Mouse (Mus musculus): ENCODE data around the gene 2310061I04Rik. TPM values are rescaled to one million over a fixed set of nuclear protein-coding genes. Genes with fewer than 3 reads are reported as not detected.
A peak's percentile ranks its signal among the peaks of the same experiment; 100 is the strongest.

Gene 2310061I04Rik
- polyA plus RNA-seq, 1 experiment from 2014 or later = 32.3 TPM

DNA sequence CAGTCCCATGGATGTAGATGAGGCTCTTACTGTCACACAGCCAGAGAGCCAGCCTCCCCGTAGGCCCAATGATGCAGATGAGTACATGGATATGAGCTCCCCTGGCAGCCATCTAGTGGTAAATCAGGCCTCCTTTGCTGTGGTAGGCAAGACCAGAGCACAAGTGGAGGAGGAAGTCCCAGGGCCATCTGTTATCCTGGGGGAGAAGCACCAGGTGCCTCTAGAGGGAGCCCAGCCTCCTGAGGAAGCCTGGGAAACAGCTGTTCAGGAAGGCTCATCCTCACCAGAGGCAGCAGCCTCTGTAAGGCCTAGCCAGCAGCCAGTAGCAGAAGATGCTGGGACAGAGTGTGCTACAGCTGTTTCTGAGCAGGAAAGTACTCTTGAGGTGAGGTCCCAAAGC, 49.1 kb downstream of the 2310061I04Rik start:
- no peaks in the 10 kb centered on the region for H3K4me1 ChIP-seq (replicated peaks; ENCODE audit: control insufficient read depth, insufficient read depth, low read length)
- no peaks in the 10 kb centered on the region for H3K9me3 ChIP-seq (ENCODE audit: control insufficient read depth)
- peaks cover 68% of the 10 kb centered on the region for H3K36me3 ChIP-seq (ENCODE audit: control insufficient read depth, insufficient read depth)
- no peak overlapping the region for H3K4me2 ChIP-seq (replicated peaks; ENCODE audit: low read depth)
- peak; percentile 48 for ATAC-seq
- no peak overlapping the region for H3K4me3 ChIP-seq (ENCODE audit: low read depth, low read length)
- H3K9ac ChIP-seq (ENCODE audit: low read depth, low read length) = no peak overlapping the region
- no peaks in the 10 kb centered on the region for H3K27me3 ChIP-seq (replicated peaks; ENCODE audit: control insufficient read depth, insufficient read depth, low read length)
- peak; percentile 65 for TF ChIP-seq CTCF (IDR thresholded peaks at IDR 0.05; ENCODE audit: low read depth)
- 56% methylated on average over 1 of the region's 1 CpGs for WGBS
- no peak overlapping the region for H3K27ac ChIP-seq (ENCODE audit: low read depth, low read length)

DNA sequence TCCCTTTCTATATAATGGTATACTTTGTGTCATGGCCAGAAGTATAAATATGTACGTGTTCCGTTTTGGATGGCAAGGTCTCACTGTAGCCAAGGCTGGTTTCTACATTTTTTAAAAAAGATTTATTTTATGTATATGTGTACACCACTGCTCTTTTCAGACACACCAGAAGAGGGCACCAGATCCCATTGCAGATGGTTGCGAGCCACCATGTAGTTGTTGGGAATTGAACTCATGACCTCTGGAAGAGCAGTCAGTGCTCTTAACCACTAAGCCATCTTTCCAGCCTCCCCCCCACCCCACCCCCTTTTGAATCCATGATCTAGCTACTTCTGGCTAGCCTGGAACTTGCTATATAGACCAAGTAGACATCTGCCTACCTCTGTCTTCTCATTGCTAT, 53.7 kb downstream of the 2310061I04Rik start:
- Histone ChIP-seq H3K4me3 (ENCODE audit: low read depth, low read length) (no peak overlapping the region), H3K4me2 (replicated peaks; ENCODE audit: low read depth) (no peak overlapping the region), H3K27me3 (replicated peaks; ENCODE audit: control insufficient read depth, insufficient read depth, low read length) (no peaks in the 10 kb centered on the region), H3K9ac (ENCODE audit: low read depth, low read length) (no peak overlapping the region), H3K9me3 (ENCODE audit: control insufficient read depth) (no peaks in the 10 kb centered on the region), H3K36me3 (ENCODE audit: control insufficient read depth, insufficient read depth) (peaks cover 26% of the 10 kb centered on the region), H3K4me1 (replicated peaks; ENCODE audit: control insufficient read depth, insufficient read depth, low read length) (no peaks in the 10 kb centered on the region), H3K27ac (ENCODE audit: low read depth, low read length) (no peak overlapping the region)
- no peak for ATAC-seq
- TF ChIP-seq CTCF (IDR thresholded peaks at IDR 0.05; ENCODE audit: low read depth) = peak; percentile 47
- 96% methylated on average over 3 of the region's 3 CpGs for WGBS

MicroRNAs within 50 kb of the gene (microRNA counts, 519-probe panel; counts per million panel counts)
- microRNA mmu-miR-1894-3p = not detected
- microRNA mmu-miR-1894-5p = not detected

Small RNA genes lying within 50 kb of the gene (microRNA-seq; reads per million reads assigned to microRNA genes)
- gene Gm28033 (0.82 reads per million), gene Mir1894 (not detected)

Other genes with a start within 250 kb of the 2310061I04Rik start
- 6.0 and 6.3 TPM in 2 replicates for gene Vars2, start 229.8 kb downstream of the 2310061I04Rik start, polyA plus RNA-seq (2015; fragmentation: Nextera tagmentation; extraction: Ambion mirVana)
- gene Gtf2h4, start 223.7 kb downstream of the 2310061I04Rik start, polyA plus RNA-seq (2015; fragmentation: Nextera tagmentation; extraction: Ambion mirVana) = 16.9 and 18.1 TPM in 2 replicates
- 27.8 and 30.0 TPM in 2 replicates for gene Ddr1, start 192.8 kb downstream of the 2310061I04Rik start, polyA plus RNA-seq (2015; fragmentation: Nextera tagmentation; extraction: Ambion mirVana)
- gene Ier3, start 75.7 kb downstream of the 2310061I04Rik start, polyA plus RNA-seq (2015; fragmentation: Nextera tagmentation; extraction: Ambion mirVana) = 34.6 and 36.9 TPM in 2 replicates
- 56.4 and 57.8 TPM in 2 replicates for gene Flot1, start 74.2 kb downstream of the 2310061I04Rik start, polyA plus RNA-seq (2015; fragmentation: Nextera tagmentation; extraction: Ambion mirVana)
- gene Tubb5, start 59.1 kb downstream of the 2310061I04Rik start, polyA plus RNA-seq (2015; fragmentation: Nextera tagmentation; extraction: Ambion mirVana) = 233 and 240 TPM in 2 replicates
- 2.3 and 2.7 TPM in 2 replicates for gene Mdc1, start 55.9 kb downstream of the 2310061I04Rik start, polyA plus RNA-seq (2015; fragmentation: Nextera tagmentation; extraction: Ambion mirVana)
- gene Nrm, start 36.1 kb downstream of the 2310061I04Rik start, polyA plus RNA-seq (2015; fragmentation: Nextera tagmentation; extraction: Ambion mirVana) = 19.8 and 20.6 TPM in 2 replicates
- gene Ppp1r18, start 31.8 kb downstream of the 2310061I04Rik start, polyA plus RNA-seq (2015; fragmentation: Nextera tagmentation; extraction: Ambion mirVana) = 15.2 and 15.6 TPM in 2 replicates
- 17.2 and 18.1 TPM in 2 replicates for gene Dhx16, start 17.6 kb downstream of the 2310061I04Rik start, polyA plus RNA-seq (2015; fragmentation: Nextera tagmentation; extraction: Ambion mirVana)
- 11.0 and 11.9 TPM in 2 replicates for gene Atat1, start 12.6 kb upstream of the 2310061I04Rik start, polyA plus RNA-seq (2015; fragmentation: Nextera tagmentation; extraction: Ambion mirVana)
- gene Mrps18b, start 19.0 kb upstream of the 2310061I04Rik start, polyA plus RNA-seq (2015; fragmentation: Nextera tagmentation; extraction: Ambion mirVana) = 81.6 and 85.7 TPM in 2 replicates
- 13.8 and 14.3 TPM in 2 replicates for gene Ppp1r10, start 19.0 kb upstream of the 2310061I04Rik start, polyA plus RNA-seq (2015; fragmentation: Nextera tagmentation; extraction: Ambion mirVana)
- 84.1 and 91.1 TPM in 2 replicates for gene Abcf1, start 72.3 kb upstream of the 2310061I04Rik start, polyA plus RNA-seq (2015; fragmentation: Nextera tagmentation; extraction: Ambion mirVana)
- 29.4 and 33.9 TPM in 2 replicates for gene Gnl1, start 82.4 kb upstream of the 2310061I04Rik start, polyA plus RNA-seq (2015; fragmentation: Nextera tagmentation; extraction: Ambion mirVana)
- 9.4 and 9.6 TPM in 2 replicates for gene Prr3, start 82.8 kb upstream of the 2310061I04Rik start, polyA plus RNA-seq (2015; fragmentation: Nextera tagmentation; extraction: Ambion mirVana)
- 1.4 and 1.5 TPM in 2 replicates for gene H2-T24, start 123.1 kb upstream of the 2310061I04Rik start, polyA plus RNA-seq (2015; fragmentation: Nextera tagmentation; extraction: Ambion mirVana)
- 68.3 and 71.7 TPM in 2 replicates for gene H2-T23, start 135.4 kb upstream of the 2310061I04Rik start, polyA plus RNA-seq (2015; fragmentation: Nextera tagmentation; extraction: Ambion mirVana)
- 19.5 and 21.2 TPM in 2 replicates for gene H2-T22, start 145.3 kb upstream of the 2310061I04Rik start, polyA plus RNA-seq (2015; fragmentation: Nextera tagmentation; extraction: Ambion mirVana)
- gene Gm6034, start 145.5 kb upstream of the 2310061I04Rik start, polyA plus RNA-seq (2015; fragmentation: Nextera tagmentation; extraction: Ambion mirVana) = 2.8 and 3.1 TPM in 2 replicates
- gene Gm11127, start 160.9 kb upstream of the 2310061I04Rik start, polyA plus RNA-seq (2015; fragmentation: Nextera tagmentation; extraction: Ambion mirVana) = 84.2 and 86.5 TPM in 2 replicates
- 0.17 TPM in 1 of 2 replicates, not detected in the other for gene Gm19684, start 224.2 kb upstream of the 2310061I04Rik start, polyA plus RNA-seq (2015; fragmentation: Nextera tagmentation; extraction: Ambion mirVana)
- 0.93 and 1.3 TPM in 2 replicates for gene Gm7030, start 232.0 kb upstream of the 2310061I04Rik start, polyA plus RNA-seq (2015; fragmentation: Nextera tagmentation; extraction: Ambion mirVana)

Measured in intestine, postnatal 0 days (tissue).